Mouse (Mus musculus): ENCODE measurements around the gene Zdhhc15. TPM values are rescaled to one million over a fixed set of nuclear protein-coding genes. Genes with fewer than 3 reads are reported as not detected.

Zdhhc15 gene
- total and polyA plus RNA-seq, 3 experiments = not detected

Other genes starting within 250 kb of the Zdhhc15 start
- 10.6 and 10.9 TPM in 2 replicates for gene Uprt, start 188.2 kb downstream of the Zdhhc15 start, total RNA-seq (2012; rRNA removed)
- gene Uprt, start 188.2 kb downstream of the Zdhhc15 start, total RNA-seq (2014; rRNA removed) = 5.3 and 6.4 TPM in 2 replicates
- gene Uprt, start 188.2 kb downstream of the Zdhhc15 start, polyA plus RNA-seq (2012; ENCODE audit: insufficient read length, low read depth) = 6.5 TPM in 2 replicates
- gene Magee2, start 186.2 kb upstream of the Zdhhc15 start, total RNA-seq (2012; rRNA removed) = not detected in 2 replicates
- not detected in 2 replicates for gene Magee2, start 186.2 kb upstream of the Zdhhc15 start, total RNA-seq (2014; rRNA removed)
- not detected in 2 replicates for gene Magee2, start 186.2 kb upstream of the Zdhhc15 start, polyA plus RNA-seq (2012; ENCODE audit: insufficient read length, low read depth)